Comparison of ENCODE assay signal across 16 mouse cellular contexts in the genomic region with DNA sequence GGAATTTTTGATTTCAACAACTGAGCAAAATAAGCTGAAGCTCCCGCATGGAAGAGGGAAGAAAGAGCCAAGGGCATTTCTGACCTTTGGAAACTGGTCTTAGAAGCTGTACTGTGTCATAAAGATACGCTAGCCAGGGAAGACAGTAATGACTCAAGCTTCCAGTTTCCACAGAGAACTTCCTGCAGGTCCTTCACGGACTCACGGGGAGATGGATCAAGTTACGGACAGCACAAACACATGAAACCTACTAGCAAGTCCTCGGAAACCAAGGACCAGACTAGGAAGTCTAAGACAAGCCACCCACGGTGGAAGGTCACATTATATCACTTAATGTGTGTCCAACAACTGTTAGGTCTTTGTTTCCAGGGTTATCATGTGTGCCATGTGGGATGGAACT.
"Had no signal": no experiment of that assay in that cellular context is flagged by ENCODE, and none has a peak within 500 bp of the region (broad histone marks: within the 10 kb centered on the region; RNA-seq: fewer than 3 reads in every experiment).

No protein-coding gene starts in this region.

- H3K9me3 ChIP-seq: liver, embryonic 13.5 days; midbrain, embryonic 12.5 days; midbrain, embryonic 15.5 days; neural tube, embryonic 13.5 days had no signal

- DNase-seq: kidney, postnatal 25 days; layer of hippocampus, adult 9-11 months; liver, embryonic 13.5 days; lung, adult 2 months; lung, postnatal 14 days; lung, postnatal 4 days; retina, postnatal 1 day; right cerebral cortex, postnatal 25 days; thymus, adult 18-20 months; thymus, postnatal 36 days had no signal

- H3K27ac ChIP-seq: layer of hippocampus, adult 2 months; left cerebral cortex, adult 2 months; liver, embryonic 13.5 days; midbrain, embryonic 12.5 days; midbrain, embryonic 15.5 days; neural tube, embryonic 13.5 days had no signal

- H3K4me1 ChIP-seq: liver, embryonic 13.5 days; midbrain, embryonic 12.5 days; midbrain, embryonic 15.5 days; neural tube, embryonic 13.5 days had no signal

- H3K4me2 ChIP-seq: liver, embryonic 13.5 days; midbrain, embryonic 12.5 days; midbrain, embryonic 15.5 days; neural tube, embryonic 13.5 days had no signal

- H3K9ac ChIP-seq: liver, embryonic 13.5 days; midbrain, embryonic 12.5 days; midbrain, embryonic 15.5 days; neural tube, embryonic 13.5 days had no signal

- H3K27me3 ChIP-seq: liver, embryonic 13.5 days; midbrain, embryonic 12.5 days; midbrain, embryonic 15.5 days; neural tube, embryonic 13.5 days had no signal

- ATAC-seq: midbrain, embryonic 15.5 days had no signal

- H3K4me3 ChIP-seq: layer of hippocampus, adult 2 months; left cerebral cortex, adult 2 months; liver, embryonic 13.5 days; midbrain, embryonic 12.5 days; midbrain, embryonic 15.5 days; myocyte; neural tube, embryonic 13.5 days had no signal
